9 mouse cellular contexts compared by ENCODE assay signal in the genomic region with DNA sequence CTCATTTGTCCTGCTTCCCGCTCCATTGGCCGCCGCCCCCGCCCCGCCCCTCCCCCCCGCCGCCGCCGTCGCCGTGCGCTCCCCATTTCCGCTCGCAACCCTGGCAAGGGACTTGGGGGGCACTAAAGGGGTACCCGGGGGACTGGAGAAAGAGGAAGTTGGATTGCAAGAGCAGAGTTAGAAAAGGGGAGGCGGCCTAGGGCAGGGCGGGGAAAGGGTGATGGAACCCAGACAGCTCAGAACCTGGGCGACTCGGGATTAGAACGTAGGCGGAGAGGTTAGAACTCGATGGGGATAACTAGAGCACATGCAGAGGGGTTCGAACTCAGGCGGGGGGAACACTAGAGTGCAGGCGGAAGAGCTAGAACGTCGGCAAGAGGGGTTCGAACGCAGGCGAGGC. TPM values are rescaled to one million over a fixed set of nuclear protein-coding genes. Genes with fewer than 3 reads are reported as not detected.
DNase-seq lines count a peak whose midpoint lies in the region; ATAC-seq lines count a peak whose summit lies in the region.
"Had no signal": no experiment of that assay in that cellular context is flagged by ENCODE, and none has a peak within 500 bp of the region (broad histone marks: within the 10 kb centered on the region; RNA-seq: fewer than 3 reads in every experiment).

No protein-coding gene starts in this region.

- peak overlapping the region; percentile 63 for H3K4me2 ChIP-seq in hindbrain, embryonic 12.5 days (replicated peaks)

- no peak for DNase-seq in heart, embryonic 10.5 days (ENCODE audit: low spot score)
- no peak for DNase-seq in heart, adult 9 months (ENCODE audit: low spot score in 2 of 2)
- DNase-seq in MN1 (ENCODE audit: low spot score): peak; percentile 29
- peak; percentile 18 for DNase-seq in lung, postnatal 36 days
- peak; percentile 34 to 55 for DNase-seq in thymus, adult 18-20 months
- no peak for DNase-seq in cerebellum, adult 8-10 months
- DNase-seq in gastrocnemius, postnatal 36 days: no peak

- peak overlapping the region; percentile 17; the same call in 1 of the 2 replicates for H3K27ac ChIP-seq in heart, embryonic 10.5 days
- no peak overlapping the region for H3K27ac ChIP-seq in hindbrain, embryonic 12.5 days

- peaks cover 81% of the 10 kb centered on the region for H3K27me3 ChIP-seq in heart, embryonic 10.5 days (ENCODE audit: insufficient read depth, poor library complexity, severe bottlenecking)
- peaks cover 79% of the 10 kb centered on the region for H3K27me3 ChIP-seq in hindbrain, embryonic 12.5 days

- WGBS in heart, embryonic 10.5 days: 2% methylated on average over 30 of the region's 30 CpGs
- WGBS in hindbrain, embryonic 12.5 days: 2% methylated on average over 30 of the region's 30 CpGs

- H3K36me3 ChIP-seq in heart, embryonic 10.5 days: no peaks in the 10 kb centered on the region
- H3K36me3 ChIP-seq in hindbrain, embryonic 12.5 days: no peaks in the 10 kb centered on the region
- H3K36me3 ChIP-seq: G1E had no signal

- H3K4me1 ChIP-seq in heart, embryonic 10.5 days: peaks cover 20% of the 10 kb centered on the region
- peaks cover 56% of the 10 kb centered on the region for H3K4me1 ChIP-seq in hindbrain, embryonic 12.5 days

- H3K9me3 ChIP-seq in heart, embryonic 10.5 days: no peaks in the 10 kb centered on the region
- no peaks in the 10 kb centered on the region for H3K9me3 ChIP-seq in hindbrain, embryonic 12.5 days (replicated peaks)

- no peak for ATAC-seq in hindbrain, embryonic 12.5 days (ENCODE audit: low FRiP score)

- peak overlapping the region; percentile 53 for H3K9ac ChIP-seq in hindbrain, embryonic 12.5 days

- H3K4me3 ChIP-seq in heart, embryonic 10.5 days: peak overlapping the region; percentile 57
- peak overlapping the region; percentile 36 for H3K4me3 ChIP-seq in hindbrain, embryonic 12.5 days

- intact Hi-C loops in gastrocnemius, postnatal 36 days (cut with DNase I): loop anchor here (5.0 kb wide), 1 partner anchor 62 kb away; no protein-coding TSS in a partner anchor

RNA-seq across cellular contexts. Expression of a gene that starts 10.2 kb away (rescaled TPM):
- not detected in 2 replicates for polyA plus RNA-seq in heart, embryonic 10.5 days (2016; fragmentation: Nextera tagmentation; extraction: Ambion mirVana)
- 9.4 and 13.8 TPM in 2 replicates for polyA plus RNA-seq in hindbrain, embryonic 12.5 days (2016; fragmentation: Nextera tagmentation; extraction: Ambion mirVana)
- not detected for total RNA-seq in gastrocnemius, postnatal 36 days (2021)
- total RNA-seq: G1E had no signal
- polyA plus RNA-seq: G1E had no signal

RNA-seq across cellular contexts. Expression of a gene that starts 18.1 kb away (rescaled TPM):
- polyA plus RNA-seq in heart, embryonic 10.5 days (2016; fragmentation: Nextera tagmentation; extraction: Ambion mirVana): 114 and 151 TPM in 2 replicates
- 122 and 138 TPM in 2 replicates for polyA plus RNA-seq in hindbrain, embryonic 12.5 days (2016; fragmentation: Nextera tagmentation; extraction: Ambion mirVana)
- total RNA-seq in gastrocnemius, postnatal 36 days (2021): 100 to 1,000 TPM; 188 to 189 TPM

RNA-seq across cellular contexts. Expression of a gene that starts 51.3 kb away (rescaled TPM):
- polyA plus RNA-seq in heart, embryonic 10.5 days (2016; fragmentation: Nextera tagmentation; extraction: Ambion mirVana): 2.2 and 3.5 TPM in 2 replicates
- 110 and 121 TPM in 2 replicates for polyA plus RNA-seq in hindbrain, embryonic 12.5 days (2016; fragmentation: Nextera tagmentation; extraction: Ambion mirVana)
- under 1 TPM; 0.08 to 0.15 TPM for total RNA-seq in gastrocnemius, postnatal 36 days (2021)

RNA-seq across cellular contexts. Expression of a gene that starts 51.7 kb away (rescaled TPM):
- polyA plus RNA-seq in heart, embryonic 10.5 days (2016; fragmentation: Nextera tagmentation; extraction: Ambion mirVana): 83.4 and 87.5 TPM in 2 replicates
- polyA plus RNA-seq in hindbrain, embryonic 12.5 days (2016; fragmentation: Nextera tagmentation; extraction: Ambion mirVana): 91.2 and 91.8 TPM in 2 replicates
- 10 to 100 TPM; 28.6 to 31.6 TPM for total RNA-seq in gastrocnemius, postnatal 36 days (2021)

RNA-seq across cellular contexts. Expression of a gene that starts 57.3 kb away (rescaled TPM):
- 0.26 and 0.40 TPM in 2 replicates for polyA plus RNA-seq in heart, embryonic 10.5 days (2016; fragmentation: Nextera tagmentation; extraction: Ambion mirVana)
- polyA plus RNA-seq in hindbrain, embryonic 12.5 days (2016; fragmentation: Nextera tagmentation; extraction: Ambion mirVana): 0.23 and 0.36 TPM in 2 replicates
- under 1 TPM in 1 of 2 experiments, not detected in 1; 0.23 TPM for total RNA-seq in gastrocnemius, postnatal 36 days (2021)

Comparison
In these comparisons a context has a peak if more than half of its experiments do, and no peak if none do; other contexts are left out.
1. DNase-seq: peak in MN1 (single experiment), lung, postnatal 36 days (single experiment) and thymus, adult 18-20 months (2 of 2); none in heart, embryonic 10.5 days (single experiment), heart, adult 9 months (0 of 2), cerebellum, adult 8-10 months (single experiment) and gastrocnemius, postnatal 36 days (0 of 2).
2. RNA of a gene that starts 10.2 kb away (polyA plus RNA-seq): 9.4 to 13.8 TPM in hindbrain, embryonic 12.5 days; not detected in heart, embryonic 10.5 days; every median in the first group is over 10 times any median in the second.
3. RNA of a gene that starts 51.3 kb away (polyA plus RNA-seq): 110 to 121 TPM in hindbrain, embryonic 12.5 days; 2.2 to 3.5 TPM in heart, embryonic 10.5 days; every median in the first group is over 10 times any median in the second.